Mouse (Mus musculus) monocyte, adult 5-6 weeks (primary cell): ENCODE measurements around the gene Irx6. TPM values are rescaled to one million over a fixed set of nuclear protein-coding genes. Genes with fewer than 3 reads are reported as not detected.

ENCODE experiments used
- ATAC-seq: fragments of 153-309, 156-312 bp; replicated peaks from 2 replicates; pipeline ENCODE4 v1.8.0; 2017; ENCODE audit warnings: mild to moderate bottlenecking; ENCODE audit not compliant: low TSS enrichment, insufficient number of reproducible peaks, severe bottlenecking, poor library complexity, low FRiP score
- total RNA-seq: library from RNA; stranded (forward); fragments of 200-1000, 200-491, 200-594 nt; gene quantifications from 3 replicates; pipeline ENCODE4 v1.2.3, GENCODE M21; 2017

Irx6 gene
- total RNA-seq, 1 experiment from 2014 or later, result not detected

DNA sequence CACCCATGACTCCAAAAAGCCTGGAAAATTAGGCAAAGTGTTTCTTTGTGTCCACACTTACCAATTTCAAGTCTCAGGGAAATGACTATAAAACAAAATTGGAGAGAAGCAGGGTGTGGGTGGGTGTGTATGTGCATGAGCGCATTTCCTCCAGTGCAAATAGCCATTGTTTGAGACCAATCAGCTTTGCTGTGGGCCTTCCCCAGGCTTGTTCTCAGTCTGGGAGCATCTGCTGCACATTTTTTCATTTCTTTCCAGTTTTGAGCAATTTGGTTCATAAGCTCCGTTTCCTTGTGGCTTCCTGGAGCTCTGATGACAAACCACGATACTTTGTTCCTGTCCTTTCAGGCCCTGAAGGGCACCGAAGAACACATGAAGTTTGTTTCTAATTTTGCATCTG lies 43.3 kb downstream of the Irx6 start:
- ATAC-seq, result no peak

DNA sequence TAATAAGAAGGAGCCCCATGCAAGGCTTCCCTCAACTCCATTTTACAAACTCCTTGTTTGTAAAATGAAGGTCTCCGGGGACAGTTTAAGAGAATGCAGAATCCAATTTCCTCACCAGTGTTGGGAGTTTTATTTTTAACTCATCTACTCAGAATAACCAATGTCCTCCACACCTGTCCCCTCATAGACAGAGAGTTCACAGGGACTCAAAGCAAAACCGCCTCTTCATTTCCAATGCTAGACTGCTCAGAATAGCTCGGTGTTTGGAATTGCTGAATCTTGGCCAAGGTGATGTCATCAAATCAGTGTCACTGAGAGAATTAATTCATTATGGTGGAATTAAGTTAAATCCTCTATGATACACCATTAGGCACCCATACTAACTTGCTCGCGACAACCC lies 44.0 kb downstream of the Irx6 start:
- no peak for ATAC-seq

DNA sequence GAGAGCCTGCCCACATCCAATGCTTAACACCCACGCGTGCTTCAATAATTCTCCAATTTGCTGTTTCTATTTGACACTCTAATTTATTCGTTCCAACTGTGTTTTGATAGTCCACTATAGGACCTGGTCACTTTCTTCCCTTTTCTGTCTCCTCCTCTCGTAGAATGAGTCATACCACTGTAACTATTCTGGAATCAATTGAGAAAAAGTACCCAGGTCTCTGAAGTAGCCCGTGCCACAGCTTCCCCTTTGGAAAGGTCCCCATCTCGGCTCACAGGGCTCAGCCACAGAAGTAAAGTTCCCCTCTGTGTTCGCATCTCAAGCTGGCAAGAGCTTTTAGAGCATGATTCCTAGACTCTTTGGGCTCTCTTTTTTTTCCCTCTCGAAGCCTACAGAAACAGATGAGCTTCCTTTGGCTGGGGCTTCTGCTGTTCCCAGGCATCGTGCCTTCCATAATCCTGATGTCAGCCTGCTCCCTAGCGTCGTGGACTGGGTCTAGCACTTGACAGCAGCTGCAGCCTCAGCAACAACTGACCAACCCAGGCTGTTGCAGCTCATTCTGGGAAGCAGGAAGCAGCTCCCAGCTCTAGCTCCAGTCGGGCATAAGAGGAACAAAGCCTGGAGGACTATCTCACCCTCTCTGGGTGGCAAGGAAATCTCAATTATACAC lies 47.3 kb downstream of the Irx6 start:
- ATAC-seq, result no peak

- ATAC-seq, result no peak
These were observed 47.8 kb downstream of the Irx6 start for GRCm38 (mm10) chr8:92721936-92722321.

DNA sequence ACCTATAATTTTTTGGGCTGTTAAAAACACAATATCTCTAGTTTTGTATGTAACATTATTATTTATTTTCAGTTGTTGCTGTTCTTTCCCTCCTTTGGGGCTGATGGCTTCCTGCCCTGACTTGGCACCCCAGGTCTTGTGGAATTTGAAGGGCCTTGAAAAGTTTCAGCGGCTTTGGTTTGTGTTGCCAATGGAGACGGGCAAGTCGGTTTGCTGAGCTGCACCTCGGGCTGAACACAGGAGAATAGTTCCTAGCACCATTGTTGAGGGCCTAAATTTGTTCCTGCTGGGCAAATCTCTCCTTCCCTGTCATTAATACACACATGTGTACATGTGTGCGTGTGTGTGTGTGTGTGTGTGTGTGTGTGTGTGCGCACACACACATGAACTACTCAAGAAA lies 49.2 kb downstream of the Irx6 start:
- ATAC-seq, result no peak

DNA sequence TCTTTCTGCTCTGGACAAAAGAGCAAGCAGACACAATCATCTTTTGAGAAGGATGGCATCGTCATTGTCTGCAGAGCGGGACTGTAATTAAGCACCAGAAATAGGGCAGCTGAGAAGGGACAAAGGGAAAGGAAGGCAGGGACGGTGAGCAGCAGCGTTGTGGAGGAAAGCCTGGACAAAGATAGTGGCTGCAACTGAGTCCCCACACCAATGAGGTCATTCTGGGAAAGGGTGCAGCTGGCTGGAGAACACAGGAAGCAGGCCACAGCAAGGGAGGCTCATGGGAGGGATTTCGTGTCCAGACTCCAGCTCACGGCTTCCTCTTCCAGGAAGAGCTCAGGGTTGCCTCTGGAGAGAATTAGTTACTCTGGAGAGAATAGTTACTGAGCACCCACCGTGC lies 49.9 kb downstream of the Irx6 start:
- ATAC-seq, result no peak

- no peak for ATAC-seq
These were observed 50.3 kb downstream of the Irx6 start for GRCm38 (mm10) chr8:92724359-92724758.

Other genes starting within 250 kb of the Irx6 start
- gene Mmp2, start 153.0 kb downstream of the Irx6 start, total RNA-seq, result 0.32 TPM in 1 of 3 replicates, not detected in the others
- gene Lpcat2, start 181.1 kb downstream of the Irx6 start, total RNA-seq, result 58.6 to 98.4 TPM (median 96.3 TPM) in 3 replicates
- 0.75 to 4.6 TPM (median 2.7 TPM) in 3 replicates for gene Capns2, start 227.1 kb downstream of the Irx6 start, total RNA-seq